Mouse (Mus musculus) adrenal gland, postnatal 10 days (tissue): ENCODE data around the gene Zbp1. TPM values are rescaled to one million over a fixed set of nuclear protein-coding genes. Genes with fewer than 3 reads are reported as not detected.

Experiments used
- DNase-seq: peaks from one replicate; pipeline ENCODE4 v3.0.0; 2021; ENCODE audit warnings: mixed read lengths
- long read RNA-seq, 2 experiments: library from polyadenylated mRNA; stranded (forward); transcript quantifications; one replicate each; pipeline ENCODE4 v2.0.0; 2021
- total RNA-seq, 2 experiments: library from RNA; stranded (reverse); gene quantifications; 2 replicates each; pipeline ENCODE4 v1.2.3; 2021

The Zbp1 gene
- 1 to 10 TPM in 1 of 2 experiments, under 1 TPM in 1; 0.90 to 2.3 TPM for total RNA-seq
- long read RNA-seq, experiment 1: 0 reads
- long read RNA-seq, experiment 2: 0 reads

DNA sequence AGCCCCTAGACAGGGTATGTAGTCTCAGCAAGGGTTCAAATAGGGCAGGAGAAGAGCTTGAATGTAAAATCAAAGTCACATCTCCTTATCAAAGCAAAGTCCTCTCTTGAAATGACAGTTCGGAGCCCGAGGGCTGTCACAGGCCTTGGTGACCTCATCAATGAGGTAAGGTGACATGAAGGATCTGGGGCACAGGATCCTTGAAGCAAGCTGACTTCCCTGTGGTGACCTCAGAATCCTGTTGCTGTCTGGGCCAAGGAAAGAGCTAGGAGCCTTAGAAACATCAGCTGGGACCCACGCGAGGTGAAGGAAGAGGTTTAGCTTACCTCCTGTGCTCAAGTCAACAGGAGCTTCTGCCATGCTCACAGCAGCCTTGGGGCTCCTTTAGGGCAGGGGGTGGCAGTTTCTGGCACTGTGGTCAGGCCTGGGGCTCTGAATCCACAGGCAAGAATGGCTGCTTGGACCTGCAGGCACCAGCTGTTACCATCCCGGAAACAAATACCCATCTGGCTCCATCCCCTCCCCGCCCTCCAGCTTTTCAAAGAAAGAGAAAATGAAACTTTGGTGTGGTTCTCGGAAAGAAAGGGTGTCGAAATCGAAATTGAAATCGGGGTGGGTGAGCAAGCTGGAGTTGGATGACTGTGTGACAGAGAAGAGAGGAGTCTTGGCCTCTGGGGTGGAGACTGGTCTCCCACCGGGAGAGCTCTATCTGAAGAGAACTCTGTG lies at the start of gene Zbp1:
Gene Zbp1, minus strand, starts transcription at position 508 of the 726 bp plus-strand sequence.
- DNase-seq: no peak

DNA sequence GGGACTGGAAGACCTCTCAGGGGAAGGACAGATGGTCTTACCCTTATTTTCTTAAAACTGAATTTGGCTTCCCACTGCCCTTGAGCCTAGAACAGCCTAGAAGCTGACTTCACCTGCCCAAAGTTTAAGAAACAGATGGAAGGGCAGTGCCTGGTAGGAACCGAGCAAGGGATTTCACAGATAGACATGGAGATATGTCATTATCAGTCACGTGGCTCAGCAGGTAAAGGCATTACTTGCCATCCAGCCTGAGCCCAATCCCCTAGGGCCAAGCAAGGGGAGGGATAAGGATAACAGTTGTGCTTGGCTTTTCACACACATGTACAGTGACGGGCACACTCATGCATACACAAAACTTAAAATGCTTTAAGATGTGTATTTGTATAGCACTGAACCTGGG lies 48.8 kb upstream of the Zbp1 start:
- no peak for DNase-seq

DNA sequence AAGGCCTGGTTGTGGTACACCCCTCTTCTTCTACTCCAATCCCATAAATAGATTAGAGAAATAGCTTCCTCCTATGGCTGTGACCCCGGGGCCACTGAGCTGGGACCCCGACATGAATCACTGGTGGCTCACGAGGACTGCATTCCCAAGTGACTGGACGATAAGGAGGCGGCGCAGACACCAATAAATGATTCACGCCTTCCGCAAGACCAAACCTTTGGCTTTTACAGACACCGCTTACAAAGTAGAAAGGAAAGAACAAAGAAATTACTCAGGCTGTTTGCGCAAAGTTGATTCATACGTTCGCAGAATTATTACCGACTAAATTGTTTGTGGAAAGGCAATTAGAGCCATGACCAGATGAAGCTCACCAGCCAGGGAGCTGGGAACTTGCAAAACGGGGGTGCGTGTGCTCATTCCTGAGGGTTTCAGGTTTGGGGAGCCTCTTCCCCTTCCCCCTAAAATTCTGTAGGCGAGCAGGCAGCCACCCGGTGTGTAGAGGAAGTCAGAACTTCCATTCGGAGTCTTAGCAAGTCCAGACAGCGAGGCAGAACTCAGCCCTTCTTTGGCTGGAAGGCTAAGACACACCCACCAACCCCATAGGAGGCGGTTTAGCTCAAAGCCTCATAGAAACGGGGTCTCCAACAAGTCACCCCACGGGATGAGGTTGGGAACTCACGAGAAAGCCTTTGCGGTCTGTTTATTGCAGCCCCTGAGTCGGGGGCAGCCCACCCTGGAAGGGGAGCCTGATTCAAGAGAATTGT lies 47.8 kb upstream of the Zbp1 start:
- no peak for DNase-seq

- DNase-seq: no peak
Measured at GRCm38 (mm10) chr2:173265468-173266265, 46.9 kb upstream of the Zbp1 start.

GRCm38 (mm10) chr2:173264467-173265128 lies 45.9 kb upstream of the Zbp1 start:
- peak; percentile 61 for DNase-seq

DNA sequence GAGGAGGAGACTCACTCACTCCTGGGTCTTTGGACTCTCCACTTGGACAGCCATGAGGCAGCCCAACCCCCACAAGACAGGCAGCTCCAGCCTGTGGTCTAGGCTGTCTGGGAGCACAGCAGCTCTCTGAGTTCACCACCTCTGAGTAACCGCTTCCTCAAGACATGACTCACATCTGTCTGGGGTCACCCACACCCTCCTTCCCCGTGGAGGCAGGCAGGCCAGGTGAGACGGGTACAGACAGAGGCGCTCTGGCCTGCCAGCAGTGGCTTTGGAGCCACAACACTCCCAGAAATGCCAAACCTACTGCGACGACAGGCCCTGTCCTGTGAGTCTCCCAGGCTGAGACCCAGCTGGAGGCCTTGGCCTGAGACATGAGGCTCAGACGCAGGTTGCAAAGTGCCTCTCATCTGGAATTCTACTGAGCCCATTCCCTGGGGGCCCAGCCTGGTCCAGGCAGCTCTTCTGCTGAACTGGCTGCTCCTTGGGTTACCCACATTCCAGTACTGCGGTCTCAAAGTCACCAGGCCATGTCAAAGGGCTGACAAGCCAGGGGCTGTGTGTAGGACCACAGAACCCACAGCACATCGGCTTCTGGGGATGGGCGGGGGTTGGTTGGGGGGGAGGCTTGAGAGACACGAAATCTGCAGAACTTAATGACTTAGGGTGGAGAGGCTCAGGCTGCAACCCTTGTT lies 45.1 kb upstream of the Zbp1 start:
- no peak for DNase-seq

- DNase-seq: peak; percentile 66
Measured at GRCm38 (mm10) chr2:173261497-173261896, 42.8 kb upstream of the Zbp1 start.

DNA sequence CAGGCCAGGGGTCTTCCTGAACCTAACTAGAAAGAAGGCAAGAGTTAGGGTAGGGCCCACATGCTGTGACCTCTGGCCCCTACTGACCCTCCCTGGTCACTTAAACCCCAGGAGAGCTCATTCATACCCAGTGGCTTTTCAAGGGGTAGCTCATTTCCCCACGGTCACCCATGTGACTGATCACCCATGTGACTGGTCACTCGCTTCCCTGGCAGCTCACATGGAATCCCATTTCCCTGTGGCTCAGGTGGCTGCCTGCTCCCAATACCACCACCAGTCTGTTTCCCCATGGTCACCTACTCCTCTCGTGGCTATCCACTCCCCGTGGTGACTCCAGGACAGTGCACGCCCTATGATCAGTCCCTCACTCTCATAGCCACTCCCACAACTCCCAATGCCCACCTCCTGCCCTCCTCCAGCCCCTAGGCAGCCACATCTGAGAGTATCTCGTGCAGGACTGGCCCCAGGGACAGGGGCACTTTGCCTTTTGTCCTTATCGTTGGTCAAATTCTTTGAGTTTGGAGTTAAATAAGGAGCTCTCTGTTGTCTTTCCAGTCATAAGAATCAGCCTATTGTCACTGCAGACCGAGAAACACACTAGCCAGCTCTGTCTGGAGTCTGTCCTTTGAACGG lies 39.9 kb upstream of the Zbp1 start:
- no peak for DNase-seq

GRCm38 (mm10) chr2:173257610-173258009 lies 38.9 kb upstream of the Zbp1 start:
- DNase-seq: peak; percentile 86

DNA sequence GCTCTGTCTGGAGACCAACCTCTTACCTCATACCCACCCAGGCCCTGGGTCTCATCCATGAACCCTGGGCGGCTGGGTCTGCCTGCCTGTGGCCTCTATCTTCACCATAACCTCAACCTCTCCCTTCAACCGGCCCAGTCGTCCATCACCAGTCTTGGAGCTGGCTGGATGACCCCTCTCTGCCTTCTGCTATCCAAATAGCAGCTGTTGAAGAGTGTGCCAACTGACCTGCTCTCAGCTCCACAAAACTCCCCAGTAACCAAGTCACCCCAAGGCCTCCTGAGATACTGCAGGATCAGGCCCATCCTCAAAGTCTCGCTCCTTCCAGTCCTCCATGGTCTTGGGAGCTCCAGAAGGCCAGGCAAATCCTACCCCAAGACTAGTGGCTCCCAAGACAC lies 37.8 kb upstream of the Zbp1 start:
- no peak for DNase-seq

GRCm38 (mm10) chr2:173255810-173256551 lies 37.3 kb upstream of the Zbp1 start:
- no peak for DNase-seq

GRCm38 (mm10) chr2:173253761-173254662 lies 35.3 kb upstream of the Zbp1 start:
- DNase-seq: no peak

DNA sequence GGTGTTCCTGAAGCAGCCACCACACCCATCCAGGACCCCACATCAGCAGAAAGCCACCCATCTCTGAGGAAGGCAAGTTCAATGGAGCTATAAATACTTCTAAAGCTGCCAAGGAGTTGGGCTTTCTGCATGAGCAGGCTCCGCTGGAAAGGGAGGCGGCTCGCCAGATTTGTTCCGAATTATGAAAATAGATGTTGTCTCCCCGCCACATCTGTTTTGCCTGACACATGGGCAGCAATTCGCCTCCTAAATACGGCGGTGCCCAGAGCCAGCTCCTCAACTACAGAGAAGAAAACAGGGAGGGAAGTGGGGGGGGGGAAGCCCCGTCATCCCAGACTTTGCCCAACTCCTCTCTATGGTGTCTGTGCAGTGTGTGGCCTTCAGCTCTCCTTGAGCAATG lies 33.0 kb upstream of the Zbp1 start:
- no peak for DNase-seq

- no peak for DNase-seq
Measured at GRCm38 (mm10) chr2:173251133-173251532, 32.4 kb upstream of the Zbp1 start.

DNA sequence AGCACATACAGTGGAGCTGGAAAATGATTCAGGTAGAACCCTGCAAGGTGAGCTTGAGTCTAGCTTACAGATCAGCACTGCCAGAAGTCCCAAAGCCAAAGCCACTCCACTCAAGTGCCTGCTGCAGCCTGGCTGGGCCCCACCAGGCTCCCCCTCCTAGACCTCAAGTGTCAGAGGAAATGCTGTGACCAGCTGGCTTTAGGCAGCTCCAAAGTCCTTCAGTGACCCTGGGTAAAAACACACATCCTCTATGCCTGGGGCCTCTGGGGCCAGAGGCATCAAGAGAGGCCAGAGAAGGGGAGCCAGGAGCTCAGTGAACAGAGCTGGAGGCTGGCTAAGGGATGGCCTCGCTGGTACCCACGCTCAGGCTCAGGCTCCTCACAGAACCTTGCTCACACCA lies 31.7 kb upstream of the Zbp1 start:
- no peak for DNase-seq

DNA sequence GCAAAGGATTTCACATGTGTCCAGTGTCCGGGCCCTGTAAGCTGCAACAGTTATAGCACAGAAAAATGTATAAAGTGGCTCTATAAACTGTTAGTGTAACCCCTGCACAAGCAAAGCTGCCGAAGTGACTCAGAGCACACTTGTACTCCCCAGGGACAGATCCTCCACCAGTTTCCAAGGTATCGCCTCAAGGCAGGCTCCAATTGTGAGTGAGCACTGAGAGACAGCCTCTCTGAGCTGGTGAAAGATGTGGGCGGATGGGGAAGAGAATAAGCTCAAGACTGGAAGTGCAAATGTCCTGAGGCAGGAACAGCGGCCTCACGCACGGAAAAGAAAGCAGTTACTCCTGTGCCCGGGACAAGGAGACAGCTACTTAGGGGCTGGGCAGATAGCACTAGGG lies 31.2 kb upstream of the Zbp1 start:
- DNase-seq: no peak

DNA sequence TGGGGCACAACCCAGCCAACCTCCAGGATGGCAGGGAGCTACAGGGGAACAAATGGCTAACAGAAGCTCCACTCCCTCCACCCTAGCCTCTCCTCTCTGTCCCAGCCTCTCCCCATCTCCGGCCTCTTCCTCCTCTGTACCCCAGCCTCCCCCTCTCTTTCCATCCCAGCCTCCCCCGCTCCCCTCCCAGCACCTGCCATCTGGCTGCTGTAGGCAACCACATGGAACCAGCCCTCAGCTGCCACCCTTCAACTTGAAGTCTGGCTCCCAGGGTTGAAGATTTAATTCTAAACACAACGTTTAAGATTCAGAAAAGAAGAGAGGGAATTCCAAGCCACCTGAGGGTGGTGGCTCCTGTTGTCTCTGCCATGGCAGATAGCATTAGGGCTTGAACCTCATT lies 30.7 kb upstream of the Zbp1 start:
- DNase-seq: no peak

DNA sequence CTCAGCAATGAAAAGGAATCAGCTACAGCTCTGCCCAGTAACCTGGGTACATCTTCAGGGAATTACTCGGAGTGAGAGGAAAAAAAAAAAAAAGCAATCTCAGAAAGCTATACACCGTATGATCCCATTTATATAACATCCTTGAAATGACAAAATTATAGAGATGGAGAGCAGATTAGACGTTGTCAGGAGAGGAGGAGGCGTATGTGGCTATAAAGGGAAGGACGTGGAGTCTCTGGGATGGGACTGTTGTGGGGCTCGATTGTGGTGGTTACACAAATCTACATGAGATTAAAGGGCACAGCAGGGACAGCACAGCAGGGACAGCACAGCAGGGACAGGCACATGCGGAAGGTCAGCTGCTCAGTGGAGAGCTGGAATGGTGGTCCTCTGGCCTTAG lies 30.1 kb upstream of the Zbp1 start:
- no peak for DNase-seq

- no peak for DNase-seq
Measured at GRCm38 (mm10) chr2:173247911-173248310, 29.2 kb upstream of the Zbp1 start.
